Mouse (Mus musculus) stomach, postnatal 0 days (tissue): ENCODE data around the gene Clcn2. TPM values are rescaled to one million over a fixed set of nuclear protein-coding genes. Genes with fewer than 3 reads are reported as not detected.

ENCODE experiments used
- ATAC-seq: fragments of 200-750 bp; cut with Nextera tagmentation; 2 replicates; pipeline ENCODE4 v1.8.0; 2017; ENCODE audit not compliant: low FRiP score, low TSS enrichment
- DNase-seq: peaks from one replicate; pipeline ENCODE4 v3.0.0-alpha.2; 2016; ENCODE audit warnings: low spot score
- H3K27ac ChIP-seq: fragments of 300-500 bp; sonication (generic); replicated peaks from 2 replicates; pipeline ENCODE4 v1.5.1; 2014; ENCODE audit warnings: mild to moderate bottlenecking, control low read depth
- H3K27me3 ChIP-seq: fragments of 300-500 bp; sonication (generic); 2 replicates; pipeline ENCODE4 v1.6.1; 2014; ENCODE audit warnings: low read length; ENCODE audit not compliant: control insufficient read depth, insufficient read depth
- H3K36me3 ChIP-seq: fragments of 300-500 bp; sonication (generic); 2 replicates; pipeline ENCODE4 v1.6.1; 2014; ENCODE audit warnings: low read length, mixed read lengths; ENCODE audit not compliant: control insufficient read depth, insufficient read depth
- H3K4me1 ChIP-seq: fragments of 300-500 bp; sonication (generic); replicated peaks from 2 replicates; pipeline ENCODE4 v1.6.1; 2014; ENCODE audit warnings: antibody characterized with exemption; ENCODE audit not compliant: control insufficient read depth, insufficient read depth
- H3K4me2 ChIP-seq: fragments of 300-500 bp; sonication (generic); replicated peaks from 2 replicates; pipeline ENCODE4 v1.6.1; 2014; ENCODE audit warnings: low read depth, mild to moderate bottlenecking, control low read depth, moderate library complexity
- H3K4me3 ChIP-seq: fragments of 300-500 bp; sonication (generic); 2 replicates; pipeline ENCODE4 v1.5.1; 2014; ENCODE audit warnings: low read depth, low read length, control low read depth
- H3K9ac ChIP-seq: fragments of 300-500 bp; sonication (generic); 2 replicates; pipeline ENCODE4 v1.6.1; 2014; ENCODE audit warnings: mild to moderate bottlenecking, low read length, control low read depth, mixed read lengths
- H3K9me3 ChIP-seq: fragments of 300-500 bp; sonication (generic); 2 replicates; pipeline ENCODE4 v1.6.1; 2016; ENCODE audit warnings: low read length; ENCODE audit not compliant: control insufficient read depth
- CTCF ChIP-seq: IDR thresholded peaks from 2 replicates; pipeline ENCODE4 v1.5.1; 2016; ENCODE audit warnings: antibody characterized with exemption, low read depth, mild to moderate bottlenecking, moderate library complexity
- EP300 ChIP-seq: optimal IDR thresholded peaks from 2 replicates; pipeline ENCODE3; 2016; ENCODE audit warnings: antibody characterized with exemption
- WGBS: fragments of 180-500 bp; shearing (Covaris S2); extraction: QIAGEN DNeasy Blood & Tissue Kit; methylation state at CpG from one replicate; pipeline ENCODE4 v1.1.7; 2014; 5-methylcytosine and 5-hydroxymethylcytosine counted together
- polyA plus RNA-seq: library from polyadenylated mRNA; unstranded; fragments of >200 nt; fragmentation: Nextera tagmentation; extraction: Ambion mirVana; gene quantifications from 2 replicates; pipeline ENCODE4 v1.2.1, GENCODE M21; 2015

The Clcn2 gene
- polyA plus RNA-seq, 1 experiment from 2014 or later = 8.4 TPM

- no peak overlapping the region for H3K4me2 ChIP-seq
- peaks cover 28% of the 10 kb centered on the region for H3K36me3 ChIP-seq
- no peak overlapping the region for H3K27ac ChIP-seq
- WGBS = 85% methylated on average over 4 of the region's 4 CpGs
- ATAC-seq (no peak), DNase-seq (no peak)
- no peaks in the 10 kb centered on the region for H3K4me1 ChIP-seq
- H3K9me3 ChIP-seq = no peaks in the 10 kb centered on the region
- no peak overlapping the region for H3K9ac ChIP-seq
- H3K27me3 ChIP-seq = no peaks in the 10 kb centered on the region
- TF ChIP-seq EP300 = no peak
- TF ChIP-seq CTCF = no peak
- no peak overlapping the region for H3K4me3 ChIP-seq
Measured at GRCm38 (mm10) chr16:20657661-20658060, 59.9 kb downstream of the Clcn2 start.

- ATAC-seq (no peak), DNase-seq (no peak)
- Histone ChIP-seq H3K9me3 (no peaks in the 10 kb centered on the region), H3K4me1 (no peaks in the 10 kb centered on the region), H3K27me3 (no peaks in the 10 kb centered on the region), H3K4me2 (no peak overlapping the region), H3K36me3 (peaks cover 20% of the 10 kb centered on the region), H3K9ac (no peak overlapping the region), H3K27ac (no peak overlapping the region), H3K4me3 (no peak overlapping the region)
- 62% methylated on average over 2 of the region's 2 CpGs for WGBS
- peak; percentile 18; the same call in 1 of the 2 replicates for TF ChIP-seq CTCF
- TF ChIP-seq EP300 = no peak
Measured at GRCm38 (mm10) chr16:20653315-20653714, 64.2 kb downstream of the Clcn2 start.

Other genes with a start within 250 kb of the Clcn2 start
- 58.2 and 58.7 TPM in 2 replicates for gene Eif2b5, start 218.9 kb downstream of the Clcn2 start, polyA plus RNA-seq
- gene Dvl3, start 200.8 kb downstream of the Clcn2 start, polyA plus RNA-seq = 8.7 and 10.0 TPM in 2 replicates
- gene Ap2m1, start 182.3 kb downstream of the Clcn2 start, polyA plus RNA-seq = 332 and 349 TPM in 2 replicates
- 31.0 and 33.0 TPM in 2 replicates for gene Abcf3, start 169.2 kb downstream of the Clcn2 start, polyA plus RNA-seq
- 1.3 and 2.1 TPM in 2 replicates for gene Vwa5b2, start 128.3 kb downstream of the Clcn2 start, polyA plus RNA-seq
- 19.2 and 21.4 TPM in 2 replicates for gene Eef1akmt4, start 106.2 kb downstream of the Clcn2 start, polyA plus RNA-seq
- not detected in 2 replicates for gene Gm49333, start 106.1 kb downstream of the Clcn2 start, polyA plus RNA-seq
- gene Alg3, start 106.0 kb downstream of the Clcn2 start, polyA plus RNA-seq = 24.5 and 25.8 TPM in 2 replicates
- 0.74 and 1.2 TPM in 2 replicates for gene Camk2n2, start 96.5 kb downstream of the Clcn2 start, polyA plus RNA-seq
- gene Ece2, start 87.9 kb downstream of the Clcn2 start, polyA plus RNA-seq = 0.61 and 0.89 TPM in 2 replicates
- gene Psmd2, start 66.1 kb downstream of the Clcn2 start, polyA plus RNA-seq = 172 and 177 TPM in 2 replicates
- gene Eif4g1, start 49.4 kb downstream of the Clcn2 start, polyA plus RNA-seq = 83.8 and 86.1 TPM in 2 replicates
- gene Fam131a, start 24.5 kb downstream of the Clcn2 start, polyA plus RNA-seq = 6.7 and 7.0 TPM in 2 replicates
- gene Polr2h, start 81 bp downstream of the Clcn2 start, polyA plus RNA-seq = 59.5 and 60.4 TPM in 2 replicates
- gene Chrd, start 15.4 kb upstream of the Clcn2 start, polyA plus RNA-seq = 2.9 and 3.9 TPM in 2 replicates
- 0.40 and 0.42 TPM in 2 replicates for gene Thpo, start 16.8 kb upstream of the Clcn2 start, polyA plus RNA-seq